Mouse (Mus musculus) monocyte, adult 5-6 weeks (primary cell): ENCODE data around the gene Pltp. TPM values are rescaled to one million over a fixed set of nuclear protein-coding genes. Genes with fewer than 3 reads are reported as not detected.
"Not testable (repeated sequence)": the region's sequence is repeated elsewhere in the genome, so short reads cannot be mapped to it uniquely, and the experiment has no call there.

ENCODE experiments used
- ATAC-seq: fragments of 153-309, 156-312 bp; replicated peaks from 2 replicates; pipeline ENCODE4 v1.8.0; 2017; ENCODE audit warnings: mild to moderate bottlenecking; ENCODE audit not compliant: low TSS enrichment, insufficient number of reproducible peaks, severe bottlenecking, poor library complexity, low FRiP score
- total RNA-seq: library from RNA; stranded (forward); fragments of 200-1000, 200-491, 200-594 nt; gene quantifications from 3 replicates; pipeline ENCODE4 v1.2.3, GENCODE M21; 2017

The Pltp gene
- total RNA-seq, 1 experiment from 2014 or later, result 37.3 TPM

- ATAC-seq, result no peak
These were observed 33.5 kb downstream of the Pltp start for GRCm38 (mm10) chr2:164823969-164824368.

- peak; percentile 14; the same call in 1 of the 2 replicates for ATAC-seq
These were observed 34.3 kb downstream of the Pltp start for GRCm38 (mm10) chr2:164823181-164823585.

GRCm38 (mm10) chr2:164822636-164823165 is 34.8 kb downstream of the Pltp start, which contains the start of gene Zswim1:
TSS of gene Zswim1 (plus strand) at chr2:164822686.
- peak; percentile 96 for ATAC-seq

GRCm38 (mm10) chr2:164821060-164821459 is 36.5 kb downstream of the Pltp start:
- ATAC-seq, result no peak

GRCm38 (mm10) chr2:164817703-164818102 is 39.8 kb downstream of the Pltp start:
- no peak for ATAC-seq

- no peak for ATAC-seq
These were observed 40.3 kb downstream of the Pltp start for GRCm38 (mm10) chr2:164817206-164817605.

GRCm38 (mm10) chr2:164815821-164816220 is 41.7 kb downstream of the Pltp start:
- ATAC-seq, result no peak

GRCm38 (mm10) chr2:164815348-164815747 is 42.2 kb downstream of the Pltp start:
- ATAC-seq, result peak; percentile 81

- no peak for ATAC-seq
These were observed 44.0 kb downstream of the Pltp start for GRCm38 (mm10) chr2:164813557-164813956.

GRCm38 (mm10) chr2:164806614-164807013 is 50.9 kb downstream of the Pltp start:
- ATAC-seq, result no peak

GRCm38 (mm10) chr2:164805332-164805718 is 52.2 kb downstream of the Pltp start:
- ATAC-seq, result 0 out of 2 replicates have a peak, but pooled peaks have one; percentile 2

GRCm38 (mm10) chr2:164804533-164805331 is 52.8 kb downstream of the Pltp start, which contains the start of the genes Acot8 and Zswim3:
TSS of gene Acot8 (minus strand) at chr2:164804882.
TSS of gene Zswim3 (plus strand) at chr2:164805098.
- ATAC-seq, result peak; percentile 96

GRCm38 (mm10) chr2:164803921-164804313 is 53.6 kb downstream of the Pltp start:
- no peak for ATAC-seq

- ATAC-seq, result no peak
These were observed 54.1 kb downstream of the Pltp start for GRCm38 (mm10) chr2:164803201-164803920.

- no peak for ATAC-seq
These were observed 57.1 kb downstream of the Pltp start for GRCm38 (mm10) chr2:164800252-164801004.

GRCm38 (mm10) chr2:164798554-164798953 is 59.0 kb downstream of the Pltp start:
- ATAC-seq, result not testable (repeated sequence)

GRCm38 (mm10) chr2:164795868-164796267 is 61.6 kb downstream of the Pltp start:
- no peak for ATAC-seq

- peak; percentile 58 for ATAC-seq
These were observed 63.2 kb downstream of the Pltp start for GRCm38 (mm10) chr2:164794293-164794692.

GRCm38 (mm10) chr2:164793772-164794171 is 63.7 kb downstream of the Pltp start:
- no peak for ATAC-seq
